Mouse (Mus musculus) hindbrain, postnatal 0 days (tissue): ENCODE measurements around the gene Colgalt2. TPM values are rescaled to one million over a fixed set of nuclear protein-coding genes. Genes with fewer than 3 reads are reported as not detected.
A peak's percentile ranks its signal among the peaks of the same experiment; 100 is the strongest.

Experiments
- ATAC-seq: fragments of 200-750 bp; cut with Nextera tagmentation; 2 replicates; pipeline ENCODE4 v1.8.0; 2017; ENCODE audit warnings: mild to moderate bottlenecking, moderate TSS enrichment, moderate library complexity
- DNase-seq: peaks from one replicate; pipeline ENCODE4 v3.0.0-alpha.2; 2015; ENCODE audit warnings: low spot score
- H3K27ac ChIP-seq: fragments of 300-500 bp; sonication (generic); 2 replicates; pipeline ENCODE4 v1.5.1; 2014; ENCODE audit warnings: mild to moderate bottlenecking
- H3K27me3 ChIP-seq: fragments of 300-500 bp; sonication (generic); 2 replicates; pipeline ENCODE4 v1.6.1; 2014; ENCODE audit warnings: low read length, mixed read lengths; ENCODE audit not compliant: insufficient read depth
- H3K36me3 ChIP-seq: fragments of 300-500 bp; sonication (generic); 2 replicates; pipeline ENCODE4 v1.6.1; 2014; ENCODE audit warnings: low read length, mixed read lengths; ENCODE audit not compliant: insufficient read depth
- H3K4me1 ChIP-seq: fragments of 300-500 bp; sonication (generic); 2 replicates; pipeline ENCODE4 v1.6.1; 2014; ENCODE audit warnings: antibody characterized with exemption, low read length, mixed read lengths; ENCODE audit not compliant: insufficient read depth
- H3K4me2 ChIP-seq: fragments of 300-500 bp; sonication (generic); 2 replicates; pipeline ENCODE4 v1.6.1; 2014; ENCODE audit warnings: low read depth, mild to moderate bottlenecking, low read length, moderate library complexity, mixed read lengths
- H3K4me3 ChIP-seq: fragments of 300-500 bp; sonication (generic); 2 replicates; pipeline ENCODE4 v1.5.1; 2014; ENCODE audit warnings: low read length
- H3K9ac ChIP-seq: fragments of 300-500 bp; sonication (generic); replicated peaks from 2 replicates; pipeline ENCODE4 v1.6.1; 2014; ENCODE audit warnings: mild to moderate bottlenecking, low read length, moderate library complexity, mixed read lengths
- H3K9me3 ChIP-seq: fragments of 300-500 bp; sonication (generic); 2 replicates; pipeline ENCODE4 v1.6.1; 2016; ENCODE audit warnings: low read length, mixed read lengths
- CTCF ChIP-seq: IDR thresholded peaks from 2 replicates; pipeline ENCODE4 v1.5.1; 2016; ENCODE audit warnings: antibody characterized with exemption, control low read depth, low read depth
- WGBS: fragments of 180-500 bp; shearing (Covaris S2); extraction: QIAGEN DNeasy Blood & Tissue Kit; methylation state at CpG from one replicate; pipeline ENCODE4 v1.1.7; 2014; 5-methylcytosine and 5-hydroxymethylcytosine counted together
- polyA plus RNA-seq: library from polyadenylated mRNA; unstranded; fragments of >200 nt; fragmentation: Nextera tagmentation; extraction: Ambion mirVana; gene quantifications from 2 replicates; pipeline ENCODE4 v1.2.1, GENCODE M21; 2015
- total RNA-seq: library from RNA; depleted of rRNA; stranded (reverse); fragments of >200 nt; gene quantifications from 2 replicates; pipeline ENCODE4 v1.2.3, GENCODE M21; 2014

Colgalt2 gene
- total and polyA plus RNA-seq, 2 experiments from 2014 or later: 3.4 to 6.6 TPM

DNA sequence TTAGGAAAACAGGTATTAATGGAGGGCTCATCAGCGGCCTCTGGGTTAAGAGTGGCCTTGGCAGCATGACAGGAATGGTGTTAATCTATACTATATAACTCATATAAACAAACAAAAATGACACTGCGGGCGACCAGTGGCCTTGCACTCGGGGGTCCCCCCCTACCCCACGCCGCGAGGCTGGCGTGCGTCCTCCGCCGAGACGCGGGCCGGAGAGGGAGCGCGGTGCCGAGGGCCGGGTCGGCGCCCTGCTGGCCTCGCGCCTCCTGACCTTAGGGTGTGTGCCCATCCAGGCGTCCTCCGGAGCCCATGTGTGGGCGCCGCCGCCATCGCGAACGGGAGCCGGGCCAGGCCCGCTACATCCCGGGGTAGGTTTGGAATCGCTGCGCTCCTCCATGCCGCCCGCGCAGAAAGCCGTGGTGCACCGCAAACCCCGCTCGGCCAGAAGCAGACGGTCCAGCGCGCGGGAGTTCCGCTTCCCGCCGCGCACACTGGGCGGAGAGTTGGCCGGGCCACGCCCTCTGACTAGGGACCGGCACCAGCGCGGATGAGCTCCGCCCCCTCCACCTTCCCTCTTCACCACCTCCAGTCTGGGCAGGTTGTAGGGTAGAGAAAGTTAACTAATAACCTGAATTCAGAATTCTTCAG is 13.3 kb upstream of the Colgalt2 start, which contains the start of gene Tsen15:
Gene Tsen15, minus strand, starts transcription at position 501 of the 648 bp plus-strand sequence.
- ATAC-seq (peak; percentile 97), DNase-seq (peak; percentile 86)
- Histone ChIP-seq H3K36me3 (no peaks in the 10 kb centered on the region), H3K27me3 (no peaks in the 10 kb centered on the region), H3K27ac (no peak within 1 kb of the TSS), H3K9ac (peak within 1 kb of the TSS; percentile 73), H3K4me2 (peak within 1 kb of the TSS; percentile 58), H3K9me3 (no peaks in the 10 kb centered on the region), H3K4me3 (peak within 1 kb of the TSS; percentile 86), H3K4me1 (no peaks in the 10 kb centered on the region)
- TF ChIP-seq CTCF: no peak
- WGBS: 1% methylated on average over 41 of the region's 57 CpGs

- no peaks in the 10 kb centered on the region for H3K4me1 ChIP-seq
- H3K27me3 ChIP-seq: no peaks in the 10 kb centered on the region
- DNase-seq (no peak), ATAC-seq (no peak)
- no peaks in the 10 kb centered on the region for H3K9me3 ChIP-seq
- no peak overlapping the region for H3K9ac ChIP-seq
- H3K27ac ChIP-seq: no peak overlapping the region
- no peak overlapping the region for H3K4me3 ChIP-seq
- no peaks in the 10 kb centered on the region for H3K36me3 ChIP-seq
- TF ChIP-seq CTCF: no peak
- H3K4me2 ChIP-seq: no peak overlapping the region
Observed at GRCm38 (mm10) chr1:152389271-152389670, 10.4 kb upstream of the Colgalt2 start.

DNA sequence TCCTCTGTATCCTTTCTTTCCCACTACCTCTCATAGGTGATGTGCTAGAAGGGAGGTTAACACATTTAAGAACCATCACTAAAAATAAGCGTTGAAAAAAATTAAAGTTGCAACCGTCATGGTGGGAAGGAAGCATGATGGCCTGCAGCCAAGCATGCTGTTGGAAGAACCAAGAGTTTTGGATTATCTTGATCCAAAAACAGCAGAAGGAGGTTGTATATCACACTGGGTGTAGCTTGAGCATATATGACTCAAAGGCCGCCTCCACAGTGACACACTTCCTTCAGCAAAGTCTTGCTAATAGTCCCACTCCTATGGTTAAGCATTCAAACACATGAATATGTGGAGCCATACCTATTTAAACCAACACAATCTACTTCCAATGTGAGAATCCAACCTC is 5.5 kb upstream of the Colgalt2 start:
- WGBS: 90% methylated on average over 3 of the region's 3 CpGs
- H3K9ac ChIP-seq: no peak overlapping the region
- no peak overlapping the region for H3K4me3 ChIP-seq
- H3K4me2 ChIP-seq: no peak overlapping the region
- TF ChIP-seq CTCF: no peak
- ATAC-seq: no peak
- no peaks in the 10 kb centered on the region for H3K4me1 ChIP-seq
- no peaks in the 10 kb centered on the region for H3K27me3 ChIP-seq
- no peaks in the 10 kb centered on the region for H3K9me3 ChIP-seq
- no peak overlapping the region for H3K27ac ChIP-seq
- H3K36me3 ChIP-seq: no peaks in the 10 kb centered on the region
- DNase-seq: no peak

DNA sequence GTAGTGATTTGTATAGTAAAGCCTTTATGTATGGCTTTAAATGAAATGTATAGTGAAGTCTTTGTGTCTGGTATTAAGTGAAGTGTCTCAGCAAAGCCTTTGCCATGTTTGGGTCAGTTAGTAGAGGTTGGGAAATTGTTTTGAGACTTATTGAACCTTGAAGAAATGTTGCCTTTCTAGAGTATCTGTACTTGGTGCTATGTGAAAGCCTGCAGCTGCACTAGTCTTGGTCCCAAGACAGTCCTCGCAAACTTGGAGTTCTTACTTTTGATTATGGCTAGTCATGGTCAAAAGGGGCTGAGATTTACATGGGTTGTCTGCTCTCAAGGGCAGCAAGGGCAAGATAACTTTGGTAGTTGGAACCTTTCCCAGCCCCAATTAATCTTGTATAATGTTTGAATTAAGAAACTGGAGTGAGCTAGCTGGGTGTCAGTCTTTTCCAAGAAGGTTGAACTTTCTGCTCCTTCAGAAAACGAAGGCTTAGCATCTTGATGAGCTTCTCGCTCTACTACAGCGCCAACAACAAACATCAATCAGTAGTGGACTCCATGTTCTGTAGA is 4.6 kb upstream of the Colgalt2 start:
- ATAC-seq (no peak), DNase-seq (no peak)
- Histone ChIP-seq H3K27me3 (no peaks in the 10 kb centered on the region), H3K36me3 (no peaks in the 10 kb centered on the region), H3K27ac (no peak overlapping the region), H3K4me1 (no peaks in the 10 kb centered on the region), H3K9ac (no peak overlapping the region), H3K4me3 (no peak overlapping the region), H3K9me3 (no peaks in the 10 kb centered on the region), H3K4me2 (no peak overlapping the region)
- WGBS: 87% methylated on average over 4 of the region's 4 CpGs
- TF ChIP-seq CTCF: no peak

DNA sequence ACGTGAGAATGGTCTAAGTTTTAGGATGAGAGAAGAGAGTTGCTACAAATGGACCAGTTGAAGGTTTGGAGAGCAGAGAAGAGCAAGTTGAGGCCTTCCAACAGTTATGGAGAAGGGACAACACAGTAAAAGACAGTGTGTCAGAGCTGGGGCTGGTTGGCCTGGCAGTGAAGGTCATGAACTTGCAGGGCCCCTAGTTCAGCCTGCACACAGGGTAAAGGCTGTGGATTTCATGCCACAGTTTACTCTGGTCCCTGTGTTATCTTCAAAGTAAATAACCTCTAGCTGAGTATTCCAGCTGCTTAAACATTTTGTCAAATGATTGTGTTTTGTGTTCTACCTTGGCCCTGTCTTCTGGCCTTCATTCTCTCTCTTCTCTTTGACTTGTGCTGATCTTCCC is 922 bp upstream of the Colgalt2 start:
- H3K4me2 ChIP-seq: no peak overlapping the region
- H3K9me3 ChIP-seq: no peaks in the 10 kb centered on the region
- no peak for TF ChIP-seq CTCF
- H3K36me3 ChIP-seq: no peaks in the 10 kb centered on the region
- WGBS: 73% methylated on average over 1 of the region's 1 CpGs
- DNase-seq: no peak
- no peaks in the 10 kb centered on the region for H3K27me3 ChIP-seq
- no peak overlapping the region for H3K4me3 ChIP-seq
- ATAC-seq: no peak
- H3K27ac ChIP-seq: no peak overlapping the region
- no peak overlapping the region for H3K9ac ChIP-seq
- H3K4me1 ChIP-seq: no peaks in the 10 kb centered on the region

DNA sequence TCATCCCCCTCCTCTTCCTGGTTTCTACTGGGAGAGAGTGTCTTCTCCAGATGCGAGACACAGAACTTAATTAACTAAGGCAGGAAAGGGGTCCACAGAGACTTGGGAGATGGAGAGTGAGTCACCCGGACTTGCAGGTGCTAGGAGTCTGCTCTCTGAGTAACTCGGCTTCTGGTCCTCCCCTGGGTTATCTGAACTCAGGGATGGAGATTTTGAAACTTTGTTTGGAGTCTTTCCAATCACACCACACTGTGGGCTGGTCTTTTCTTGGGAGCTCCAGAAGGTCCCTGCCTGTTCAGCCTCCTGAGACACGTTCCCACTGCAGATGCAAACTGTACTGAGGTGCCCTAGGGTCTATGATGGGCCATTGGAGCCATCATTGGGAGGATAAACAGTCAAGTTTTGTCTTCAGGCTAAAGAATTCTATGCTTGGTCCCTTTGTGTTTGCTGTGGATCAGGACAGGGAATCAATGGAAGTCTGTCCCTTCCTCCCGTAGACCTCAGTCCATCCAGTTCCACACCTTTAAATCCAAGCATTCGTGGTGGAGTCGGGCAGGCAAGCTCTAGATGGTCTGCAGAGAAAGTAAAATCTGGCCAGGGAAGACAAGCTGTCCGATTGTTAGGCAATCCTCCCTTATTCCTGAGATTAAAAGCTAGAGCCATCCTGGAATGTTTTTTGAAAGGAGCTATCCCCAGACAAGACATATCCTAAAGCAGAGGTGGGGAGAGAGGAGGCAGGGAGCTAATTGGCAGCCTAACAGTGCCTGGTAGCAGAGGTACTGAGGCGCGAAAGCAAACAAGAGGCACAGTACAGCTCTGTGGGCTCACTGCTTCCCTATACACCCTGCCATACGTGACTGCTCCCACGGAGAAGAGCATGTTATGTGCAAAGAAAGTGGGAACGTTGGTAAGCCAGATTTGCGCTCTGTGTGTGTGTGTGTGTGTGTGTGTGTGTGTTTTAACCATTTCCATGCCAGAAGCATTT is 1.2 kb downstream of the Colgalt2 start:
- no peak overlapping the region for H3K27ac ChIP-seq
- peak; percentile 24; the same call in 1 of the 2 replicates for ATAC-seq

More for the DNA sequence above, 1.2 kb downstream of the Colgalt2 start:
- Histone ChIP-seq H3K4me3 (peak overlapping the region; percentile 75), H3K9ac (peak overlapping the region; percentile 67), H3K4me2 (peak overlapping the region; percentile 91), H3K36me3 (no peaks in the 10 kb centered on the region), H3K4me1 (no peaks in the 10 kb centered on the region), H3K9me3 (no peaks in the 10 kb centered on the region), H3K27me3 (no peaks in the 10 kb centered on the region)
- no peak for TF ChIP-seq CTCF
- WGBS: 11% methylated on average over 14 of the region's 14 CpGs
- peak; percentile 22 for DNase-seq
